Mouse (Mus musculus): Measurements from ENCODE around the gene Thoc7. TPM values are rescaled to one million over a fixed set of nuclear protein-coding genes. Genes with fewer than 3 reads are reported as not detected.

Thoc7 gene
- polyA plus RNA-seq, 1 experiment from 2014 or later = 191 TPM

DNA sequence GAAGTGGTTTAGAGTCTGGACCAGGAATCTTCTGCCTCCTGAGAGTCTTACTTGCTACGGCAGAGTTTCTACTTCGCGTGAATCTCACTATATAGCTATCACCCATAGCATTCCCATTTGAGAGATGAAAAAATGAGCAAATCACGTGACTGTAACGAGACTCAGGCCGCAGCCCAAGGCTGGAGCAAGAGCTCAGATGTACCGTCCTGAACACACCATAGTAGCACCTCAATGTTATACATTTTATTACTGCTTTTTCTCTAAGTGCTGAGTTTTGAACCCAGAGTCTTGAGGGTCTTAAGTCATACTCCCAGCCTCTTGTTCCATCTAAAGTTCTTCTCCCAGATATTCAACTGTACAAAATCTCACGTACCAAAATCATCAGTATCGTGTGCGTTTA is 44.4 kb downstream of the Thoc7 start:
- Histone ChIP-seq H3K9me3 (replicated peaks) (no peaks in the 10 kb centered on the region), H3K27ac (no peak overlapping the region), H3K36me3 (no peaks in the 10 kb centered on the region), H3K9ac (no peak overlapping the region), H3K4me3 (no peak overlapping the region), H3K4me1 (no peaks in the 10 kb centered on the region), H3K4me2 (replicated peaks) (no peak overlapping the region), H3K27me3 (no peaks in the 10 kb centered on the region)
- 90% methylated on average over 10 of the region's 10 CpGs for WGBS
- ATAC-seq (ENCODE audit: low FRiP score) = no peak

DNA sequence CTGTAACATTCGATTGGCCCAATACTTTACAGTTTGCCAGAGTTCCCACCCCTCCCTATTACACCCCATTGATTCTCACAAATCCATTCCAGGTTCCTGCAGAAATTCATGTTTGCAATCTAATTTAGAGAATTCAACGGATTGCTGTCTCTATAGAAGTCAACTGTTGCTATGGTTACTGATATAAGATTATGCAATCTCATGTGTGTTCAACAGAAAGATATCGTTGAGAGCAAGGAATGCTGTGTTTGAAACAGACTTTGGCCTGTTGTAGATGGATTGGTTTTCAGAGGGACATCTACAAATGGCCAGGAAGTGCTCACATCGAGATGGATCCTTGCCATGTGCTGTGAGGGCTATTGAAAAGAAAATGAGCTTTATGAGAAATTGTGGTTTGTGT is 46.4 kb downstream of the Thoc7 start:
- Histone ChIP-seq H3K4me3 (no peak overlapping the region), H3K4me2 (replicated peaks) (no peak overlapping the region), H3K36me3 (no peaks in the 10 kb centered on the region), H3K9me3 (replicated peaks) (no peaks in the 10 kb centered on the region), H3K4me1 (no peaks in the 10 kb centered on the region), H3K9ac (no peak overlapping the region), H3K27me3 (no peaks in the 10 kb centered on the region), H3K27ac (no peak overlapping the region)
- 86% methylated on average over 4 of the region's 4 CpGs for WGBS
- ATAC-seq (ENCODE audit: low FRiP score) = no peak

DNA sequence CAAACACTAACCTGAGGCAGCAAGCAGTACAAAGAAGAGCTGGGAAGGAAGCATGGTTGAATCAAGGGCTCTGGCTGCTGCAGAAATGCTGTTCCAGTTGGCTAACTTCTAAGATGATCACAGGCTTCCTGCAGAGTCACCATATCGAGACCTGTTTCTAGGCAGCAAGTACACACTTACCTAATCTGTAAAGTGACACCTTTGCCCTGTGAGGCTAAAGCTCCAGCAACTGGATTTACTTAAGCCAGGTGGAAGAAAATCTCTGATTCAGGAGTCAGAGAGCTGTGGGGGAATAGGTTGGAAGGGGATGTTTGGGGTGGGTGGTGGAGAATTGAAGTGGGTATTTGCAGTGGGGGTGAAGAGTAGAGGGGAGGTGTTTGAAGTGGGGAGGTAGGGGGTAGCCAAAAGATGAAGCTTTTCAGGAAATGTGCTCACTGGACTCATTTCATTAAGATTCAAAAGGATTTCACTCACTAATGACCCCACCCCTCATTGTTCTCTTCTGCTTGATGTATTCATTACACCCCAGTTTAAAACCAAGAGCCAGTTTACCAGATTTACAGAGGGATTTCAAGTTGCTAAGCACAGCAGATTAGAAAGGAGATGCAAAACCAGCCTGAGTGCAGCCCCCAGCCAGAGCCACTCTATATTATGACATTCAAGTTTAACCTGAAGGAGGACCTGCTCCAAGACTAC is 47.1 kb downstream of the Thoc7 start, which contains the start of gene Gm281:
Gm281 (minus strand) TSS at position 92 of the 696 bp plus-strand sequence.
- H3K4me1 ChIP-seq = no peaks in the 10 kb centered on the region
- H3K27me3 ChIP-seq = no peaks in the 10 kb centered on the region
- H3K9ac ChIP-seq = no peak within 1 kb of the TSS

GRCm38 (mm10) chr14:13910148-13910547 is 51.5 kb downstream of the Thoc7 start:
- 87% methylated on average over 2 of the region's 2 CpGs for WGBS
- Histone ChIP-seq H3K36me3 (no peaks in the 10 kb centered on the region), H3K9ac (no peak overlapping the region), H3K27ac (no peak overlapping the region), H3K4me2 (replicated peaks) (no peak overlapping the region), H3K27me3 (no peaks in the 10 kb centered on the region), H3K4me1 (no peaks in the 10 kb centered on the region), H3K4me3 (no peak overlapping the region), H3K9me3 (replicated peaks) (no peaks in the 10 kb centered on the region)
- no peak for ATAC-seq (ENCODE audit: low FRiP score)

More for the DNA sequence above, 47.1 kb downstream of the Thoc7 start, which contains the start of gene Gm281:
- no peak within 1 kb of the TSS for H3K27ac ChIP-seq
- no peak within 1 kb of the TSS for H3K4me3 ChIP-seq
- 45% methylated on average over 1 of the region's 1 CpGs for WGBS
- H3K36me3 ChIP-seq = no peaks in the 10 kb centered on the region
- no peak within 1 kb of the TSS for H3K4me2 ChIP-seq (replicated peaks)
- ATAC-seq (ENCODE audit: low FRiP score) = no peak
- H3K9me3 ChIP-seq (replicated peaks) = no peaks in the 10 kb centered on the region

DNA sequence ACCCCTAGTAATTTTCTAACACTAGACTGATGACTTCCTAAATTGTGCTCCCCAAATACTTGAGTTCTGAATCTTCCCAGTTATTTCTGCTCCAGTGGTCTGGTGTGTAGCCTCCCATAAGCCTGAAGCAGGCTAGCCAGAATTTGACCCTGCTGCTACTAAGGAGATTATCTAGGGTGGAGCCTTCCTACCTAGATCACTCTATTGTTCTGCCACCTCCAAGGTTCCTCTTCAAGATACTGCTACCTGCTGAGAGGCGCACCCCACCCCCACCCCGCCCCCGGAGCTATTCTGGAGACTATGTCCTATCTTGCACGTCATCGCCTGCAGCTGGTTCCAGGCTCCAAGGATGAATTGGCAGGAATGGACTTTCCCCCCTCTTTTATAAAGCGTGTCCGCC is 54.5 kb downstream of the Thoc7 start:
- Histone ChIP-seq H3K27ac (no peak overlapping the region), H3K9me3 (replicated peaks) (no peaks in the 10 kb centered on the region), H3K4me1 (no peaks in the 10 kb centered on the region), H3K36me3 (no peaks in the 10 kb centered on the region), H3K9ac (no peak overlapping the region), H3K27me3 (no peaks in the 10 kb centered on the region), H3K4me2 (replicated peaks) (no peak overlapping the region), H3K4me3 (no peak overlapping the region)
- ATAC-seq (ENCODE audit: low FRiP score) = no peak
- WGBS = 81% methylated on average over 7 of the region's 7 CpGs

DNA sequence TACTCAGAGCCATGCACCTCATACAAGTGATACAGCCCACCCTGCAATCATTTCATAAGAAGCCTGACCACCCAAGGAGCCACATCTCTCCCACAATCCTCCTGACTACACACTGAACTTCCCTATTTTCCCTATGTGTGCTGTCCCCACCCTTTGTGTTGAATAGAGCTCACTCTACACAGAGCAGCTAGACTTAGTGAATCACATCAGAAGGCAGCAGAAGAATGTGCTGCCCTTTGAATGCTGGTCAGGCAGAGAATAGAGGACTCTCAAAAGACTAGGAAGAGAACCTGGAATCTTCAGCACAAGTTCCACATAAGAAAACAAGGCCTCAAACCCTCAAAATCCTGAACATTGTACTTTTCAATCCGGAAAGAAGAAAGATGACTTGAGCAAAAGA is 55.2 kb downstream of the Thoc7 start:
- WGBS = 76% methylated on average over 1 of the region's 1 CpGs
- ATAC-seq (ENCODE audit: low FRiP score) = no peak
- Histone ChIP-seq H3K36me3 (no peaks in the 10 kb centered on the region), H3K4me2 (replicated peaks) (no peak overlapping the region), H3K4me3 (no peak overlapping the region), H3K9me3 (replicated peaks) (no peaks in the 10 kb centered on the region), H3K9ac (no peak overlapping the region), H3K4me1 (no peaks in the 10 kb centered on the region), H3K27me3 (no peaks in the 10 kb centered on the region), H3K27ac (no peak overlapping the region)

GRCm38 (mm10) chr14:13901611-13902067 is 60.0 kb downstream of the Thoc7 start:
- Histone ChIP-seq H3K4me2 (replicated peaks) (peak overlapping the region; percentile 89), H3K4me3 (peak overlapping the region; percentile 53), H3K27me3 (no peaks in the 10 kb centered on the region), H3K27ac (no peak overlapping the region), H3K9ac (peak overlapping the region; percentile 72), H3K9me3 (replicated peaks) (no peaks in the 10 kb centered on the region), H3K4me1 (no peaks in the 10 kb centered on the region), H3K36me3 (no peaks in the 10 kb centered on the region)
- peak; percentile 90 for ATAC-seq (ENCODE audit: low FRiP score)
- under 1% methylated on average over 22 of the region's 22 CpGs for WGBS

Other genes with a start within 250 kb of the Thoc7 start
- gene Gm281, start 47.4 kb downstream of the Thoc7 start, polyA plus RNA-seq (2016; fragmentation: Nextera tagmentation; extraction: Ambion mirVana) = 0.10 TPM in 1 of 2 replicates, not detected in the other
- gene Atxn7, start 412 bp downstream of the Thoc7 start, polyA plus RNA-seq (2016; fragmentation: Nextera tagmentation; extraction: Ambion mirVana) = 4.8 TPM in 2 replicates
- gene Psmd6, start 159.1 kb upstream of the Thoc7 start, polyA plus RNA-seq (2016; fragmentation: Nextera tagmentation; extraction: Ambion mirVana) = 284 and 289 TPM in 2 replicates
- gene Olfr720, start 225.0 kb upstream of the Thoc7 start, polyA plus RNA-seq (2016; fragmentation: Nextera tagmentation; extraction: Ambion mirVana) = not detected in 2 replicates